Mouse (Mus musculus): Measurements from ENCODE around the gene Gm6164.
"Not testable (repeated sequence)": the region's sequence is repeated elsewhere in the genome, so short reads cannot be mapped to it uniquely, and the experiment has no call there.

- TF ChIP-seq CTCF (conservative IDR thresholded peaks at IDR 0.05 in 1 of 2, IDR thresholded peaks at IDR 0.05 in 1 of 2; ENCODE audit: low read depth in 2 of 2, low read length in 2 of 2); POLR2A (IDR thresholded peaks at IDR 0.05; ENCODE audit: low read depth, low read length); JUND (conservative IDR thresholded peaks at IDR 0.05; ENCODE audit: low read depth, low read length); TCF12 (IDR thresholded peaks at IDR 0.05; ENCODE audit: low read depth, low read length); MAFK (IDR thresholded peaks at IDR 0.05; ENCODE audit: insufficient replicate concordance, low read length); RCOR1 (conservative IDR thresholded peaks at IDR 0.05; ENCODE audit: low read depth, low read length); NELFE (IDR thresholded peaks at IDR 0.05; ENCODE audit: low read depth, low read length); BHLHE40 (IDR thresholded peaks at IDR 0.05; ENCODE audit: low read depth, low read length); MAX (IDR thresholded peaks at IDR 0.05; ENCODE audit: low read length); POLR2AphosphoS2 (IDR thresholded peaks at IDR 0.05; ENCODE audit: low read depth, low read length); USF1 (IDR thresholded peaks at IDR 0.05; ENCODE audit: low read depth, low read length); USF2 (conservative IDR thresholded peaks at IDR 0.05; ENCODE audit: low read depth, low read length): not testable (repeated sequence)
Observed at GRCm38 (mm10) chr7:20193410-20193809, 12.0 kb downstream of the Gm6164 start, which contains the start of gene Vmn1r95.

All from CH12.LX (cell line).